Mouse (Mus musculus) intestine, embryonic 15.5 days (tissue): ENCODE results near the gene Dtnb. TPM values are rescaled to one million over a fixed set of nuclear protein-coding genes. Genes with fewer than 3 reads are reported as not detected.

ENCODE experiments used
- ATAC-seq: fragments of 200-750 bp; cut with Nextera tagmentation; 2 replicates; pipeline ENCODE4 v1.8.0; 2017; ENCODE audit warnings: moderate TSS enrichment, moderate library complexity
- H3K27ac ChIP-seq: fragments of 300-500 bp; sonication (generic); 2 replicates; pipeline ENCODE4 v1.5.1; 2015; ENCODE audit warnings: mild to moderate bottlenecking, inconsistent platforms
- H3K27me3 ChIP-seq: fragments of 300-500 bp; sonication (generic); replicated peaks from 2 replicates; pipeline ENCODE4 v1.6.1; 2015; ENCODE audit warnings: inconsistent platforms
- H3K36me3 ChIP-seq: fragments of 300-500 bp; sonication (generic); 2 replicates; pipeline ENCODE4 v1.6.1; 2015; ENCODE audit warnings: inconsistent platforms
- H3K4me1 ChIP-seq: fragments of 300-500 bp; sonication (generic); replicated peaks from 2 replicates; pipeline ENCODE4 v1.6.1; 2015; ENCODE audit warnings: inconsistent platforms
- H3K4me2 ChIP-seq: fragments of 300-500 bp; sonication (generic); replicated peaks from 2 replicates; pipeline ENCODE4 v1.6.1; 2015; ENCODE audit warnings: mild to moderate bottlenecking, inconsistent platforms
- H3K4me3 ChIP-seq: fragments of 300-500 bp; sonication (generic); replicated peaks from 2 replicates; pipeline ENCODE4 v1.5.1; 2015; ENCODE audit warnings: inconsistent platforms
- H3K9ac ChIP-seq: fragments of 300-500 bp; sonication (generic); 2 replicates; pipeline ENCODE4 v1.6.1; 2015; ENCODE audit warnings: inconsistent platforms
- H3K9me3 ChIP-seq: fragments of 300-500 bp; sonication (generic); 2 replicates; pipeline ENCODE4 v1.6.1; 2016; ENCODE audit warnings: inconsistent platforms
- WGBS: fragments of 180-500 bp; shearing (Covaris S2); methylation state at CpG from one replicate; pipeline ENCODE4 v1.1.7; 2015; 5-methylcytosine and 5-hydroxymethylcytosine counted together
- polyA plus RNA-seq: library from polyadenylated mRNA; unstranded; fragments of >200 nt; fragmentation: Nextera tagmentation; extraction: Ambion mirVana; gene quantifications from 2 replicates; pipeline ENCODE4 v1.2.1, GENCODE M21; 2015

Dtnb gene
- polyA plus RNA-seq, 1 experiment from 2014 or later = 25.0 TPM

DNA sequence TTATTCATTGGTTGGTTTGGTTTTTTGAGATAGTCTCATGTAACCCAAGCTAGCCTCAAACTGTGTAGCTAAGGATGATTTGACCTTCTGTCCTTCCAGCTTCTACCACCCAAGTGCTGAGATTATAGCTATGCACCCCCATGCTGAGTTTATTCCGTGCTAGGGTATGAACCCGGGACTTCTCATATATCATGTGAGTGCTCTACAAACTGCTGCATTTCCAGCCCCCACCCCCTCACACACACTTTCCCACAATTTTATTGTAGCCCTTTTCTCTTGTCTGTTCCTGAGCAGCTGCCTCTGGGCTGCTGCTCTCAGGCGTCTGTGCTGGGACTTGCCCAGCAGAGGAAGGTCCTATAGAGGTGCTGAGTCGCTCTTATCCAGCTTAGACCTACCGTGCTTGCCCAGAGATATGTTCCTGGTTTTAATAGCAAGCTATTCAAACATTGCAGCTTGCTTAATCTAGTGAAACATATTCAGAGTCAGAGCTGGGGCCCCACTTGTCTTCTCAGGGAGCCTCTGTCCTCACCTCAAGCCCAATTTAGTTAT, 152.7 kb downstream of the Dtnb start:
- H3K27ac ChIP-seq = no peak overlapping the region
- H3K4me1 ChIP-seq = no peaks in the 10 kb centered on the region; the same call in 1 of the 2 replicates
- H3K36me3 ChIP-seq = no peaks in the 10 kb centered on the region
- H3K9ac ChIP-seq = no peak overlapping the region
- 24% methylated on average over 5 of the region's 5 CpGs for WGBS
- no peak overlapping the region for H3K4me3 ChIP-seq
- peak; percentile 61 for ATAC-seq
- no peak overlapping the region for H3K4me2 ChIP-seq
- H3K9me3 ChIP-seq = no peaks in the 10 kb centered on the region
- H3K27me3 ChIP-seq = no peaks in the 10 kb centered on the region

DNA sequence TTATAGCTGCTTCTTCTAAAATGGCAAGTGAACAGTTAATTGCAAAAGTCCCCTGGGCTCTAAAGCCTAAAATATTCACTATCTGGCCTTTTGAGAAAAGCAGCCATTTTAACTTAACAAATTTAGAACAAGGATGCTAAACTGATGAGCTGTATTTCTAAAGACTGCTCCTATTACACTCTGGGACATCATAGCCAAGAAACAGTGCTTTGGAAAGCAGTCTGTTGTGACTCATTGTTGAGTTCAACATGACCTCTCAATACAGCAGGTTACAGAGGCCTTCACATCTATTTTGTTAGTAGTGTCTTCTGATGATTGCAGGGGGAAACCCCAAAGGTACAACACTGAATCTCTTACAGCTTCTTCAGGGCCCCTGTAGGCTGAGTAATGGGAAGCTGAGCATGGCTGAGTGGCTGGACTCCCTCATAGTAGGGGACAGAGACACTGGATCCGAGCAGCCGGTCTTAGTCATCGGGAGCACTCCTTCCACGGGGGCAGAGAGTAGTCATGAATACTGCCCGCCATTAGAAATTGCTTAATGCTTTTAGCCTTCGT, 157.4 kb downstream of the Dtnb start:
- H3K9ac ChIP-seq = no peak overlapping the region

DNA sequence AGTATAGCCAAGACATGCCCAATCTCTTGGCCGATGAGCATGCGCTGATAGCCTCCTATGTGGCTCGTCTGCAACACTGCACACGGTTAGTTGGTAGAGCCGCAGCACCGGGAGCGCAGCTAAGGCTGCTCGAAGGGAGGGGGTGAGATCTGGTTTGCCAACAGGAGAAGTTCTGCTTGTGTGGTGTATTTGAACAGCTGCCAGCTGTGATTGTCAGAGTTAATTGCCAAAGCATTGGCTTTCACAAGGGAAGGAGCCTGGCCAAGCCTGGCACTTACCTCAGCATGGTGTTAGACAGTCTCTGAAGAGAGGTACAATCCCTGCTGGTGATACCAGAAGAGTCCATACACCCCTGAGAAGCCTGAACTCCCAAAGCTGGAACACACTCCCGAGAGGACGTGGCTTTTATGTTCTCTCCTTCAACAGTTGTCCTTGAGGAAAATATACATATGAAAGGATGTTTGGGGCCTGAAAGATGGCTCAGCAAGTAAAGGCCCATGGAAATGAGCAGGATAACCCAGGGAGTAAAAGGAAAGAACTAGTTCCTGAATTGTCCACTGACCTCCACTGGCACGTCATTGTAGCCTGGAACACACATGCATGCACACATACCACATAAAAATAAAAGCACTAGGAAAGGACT, 160.6 kb downstream of the Dtnb start:
- Histone ChIP-seq H3K27ac (0 out of 2 replicates have a peak overlapping the region, but pooled peaks have one; percentile 37), H3K36me3 (no peaks in the 10 kb centered on the region), H3K27me3 (no peaks in the 10 kb centered on the region), H3K4me1 (no peaks in the 10 kb centered on the region), H3K9ac (no peak overlapping the region), H3K4me2 (no peak overlapping the region), H3K9me3 (no peaks in the 10 kb centered on the region), H3K4me3 (no peak overlapping the region)
- ATAC-seq = no peak
- 63% methylated on average over 11 of the region's 11 CpGs for WGBS

More for the DNA sequence above, 157.4 kb downstream of the Dtnb start:
- no peak for ATAC-seq
- no peak overlapping the region for H3K4me2 ChIP-seq
- no peaks in the 10 kb centered on the region for H3K9me3 ChIP-seq
- H3K27me3 ChIP-seq = no peaks in the 10 kb centered on the region
- no peak overlapping the region for H3K27ac ChIP-seq
- no peak overlapping the region for H3K4me3 ChIP-seq
- H3K4me1 ChIP-seq = no peaks in the 10 kb centered on the region; the same call in 1 of the 2 replicates
- 92% methylated on average over 6 of the region's 6 CpGs for WGBS
- H3K36me3 ChIP-seq = no peaks in the 10 kb centered on the region

DNA sequence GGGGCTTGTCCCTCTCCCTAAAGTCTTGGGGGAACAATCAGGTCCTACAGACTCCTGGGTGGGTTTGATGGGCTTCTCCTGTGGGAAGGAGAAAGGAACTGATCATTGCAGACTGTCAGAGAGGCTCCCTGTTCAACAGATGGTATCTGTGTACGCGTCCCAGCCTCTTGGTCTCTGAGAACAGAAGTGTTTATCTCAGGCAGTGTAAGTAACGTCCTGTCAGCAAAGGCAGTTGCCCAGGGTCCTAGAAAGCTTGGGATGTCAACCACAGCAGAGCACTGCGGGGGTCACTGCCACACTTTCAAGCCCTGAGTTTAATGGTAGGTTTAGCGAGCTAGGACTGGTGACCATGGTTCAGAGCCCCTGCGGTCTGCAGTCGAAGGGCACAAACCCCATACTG, 161.1 kb downstream of the Dtnb start:
- ATAC-seq = no peak
- Histone ChIP-seq H3K9me3 (no peaks in the 10 kb centered on the region), H3K4me2 (no peak overlapping the region), H3K27me3 (no peaks in the 10 kb centered on the region), H3K9ac (no peak overlapping the region), H3K4me3 (no peak overlapping the region), H3K36me3 (no peaks in the 10 kb centered on the region), H3K4me1 (no peaks in the 10 kb centered on the region), H3K27ac (no peak overlapping the region)
- 56% methylated on average over 7 of the region's 7 CpGs for WGBS

DNA sequence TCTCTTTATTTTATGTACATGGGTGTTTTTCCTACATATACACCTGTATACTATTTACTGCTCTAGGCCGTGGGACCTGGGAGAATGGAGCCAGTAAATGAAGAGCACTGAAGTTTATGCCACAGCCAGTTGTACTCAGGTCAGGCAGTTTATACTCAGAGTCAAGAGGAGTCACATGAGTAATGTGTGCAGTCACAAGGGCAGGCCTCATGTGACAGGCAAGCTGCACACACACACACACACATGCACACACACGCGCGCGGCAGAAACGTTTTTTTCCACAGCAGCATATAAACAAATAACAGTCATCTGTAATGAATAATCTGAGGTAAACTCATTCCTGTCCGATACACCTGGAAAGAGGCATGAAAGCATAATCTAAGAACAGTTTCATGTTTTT, 164.8 kb downstream of the Dtnb start:
- Histone ChIP-seq H3K4me2 (no peak overlapping the region), H3K4me1 (0 out of 2 replicates have a peak, but pooled peaks cover 2% of the 10 kb centered on the region), H3K27me3 (no peaks in the 10 kb centered on the region), H3K9me3 (no peaks in the 10 kb centered on the region), H3K36me3 (no peaks in the 10 kb centered on the region), H3K27ac (no peak overlapping the region), H3K4me3 (no peak overlapping the region), H3K9ac (no peak overlapping the region)
- ATAC-seq = no peak
- WGBS = 68% methylated on average over 7 of the region's 7 CpGs

DNA sequence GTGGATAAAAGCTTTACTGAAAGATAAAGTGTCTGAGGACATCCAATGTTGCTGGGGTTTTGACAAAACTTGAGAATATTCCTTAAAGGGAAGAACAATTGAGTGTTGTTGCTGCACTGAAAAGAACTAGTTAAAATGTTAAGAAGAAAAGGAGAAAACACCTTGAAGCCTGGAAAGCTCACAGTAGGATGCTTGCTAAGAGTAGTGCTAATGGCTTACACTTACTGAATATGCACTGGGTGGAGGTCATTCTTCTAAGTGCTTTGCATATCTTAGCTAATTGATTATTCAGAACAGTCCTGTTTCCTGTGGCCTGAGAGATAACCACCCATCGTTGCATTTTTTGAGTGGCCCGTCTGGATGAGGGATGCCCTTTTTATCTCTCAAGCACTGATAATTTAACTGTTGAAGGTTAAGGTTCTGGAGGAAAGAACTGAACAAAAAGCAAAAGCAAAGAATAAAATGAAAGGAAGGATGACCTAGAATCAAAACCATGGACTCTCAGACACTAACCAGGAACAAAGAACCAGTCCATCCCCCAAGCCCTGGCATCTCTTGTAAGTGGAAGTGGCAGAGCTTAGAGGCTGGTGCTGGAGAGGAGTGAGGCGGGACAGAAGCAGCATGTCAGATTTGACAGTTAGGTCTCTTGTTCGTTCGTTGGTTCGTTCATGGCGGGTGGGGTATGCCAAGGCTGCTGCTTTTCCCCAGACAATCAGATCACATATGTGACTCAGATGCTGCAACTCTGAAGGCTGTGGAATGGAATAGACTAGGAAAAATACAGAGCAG, 166.8 kb downstream of the Dtnb start:
- Histone ChIP-seq H3K27me3 (no peaks in the 10 kb centered on the region), H3K9ac (no peak overlapping the region), H3K9me3 (no peaks in the 10 kb centered on the region), H3K36me3 (no peaks in the 10 kb centered on the region), H3K4me1 (0 out of 2 replicates have a peak, but pooled peaks cover 2% of the 10 kb centered on the region), H3K4me3 (no peak overlapping the region), H3K27ac (no peak overlapping the region), H3K4me2 (no peak overlapping the region)
- WGBS = 52% methylated on average over 7 of the region's 7 CpGs
- ATAC-seq = 0 out of 2 replicates have a peak, but pooled peaks have one; percentile 17

DNA sequence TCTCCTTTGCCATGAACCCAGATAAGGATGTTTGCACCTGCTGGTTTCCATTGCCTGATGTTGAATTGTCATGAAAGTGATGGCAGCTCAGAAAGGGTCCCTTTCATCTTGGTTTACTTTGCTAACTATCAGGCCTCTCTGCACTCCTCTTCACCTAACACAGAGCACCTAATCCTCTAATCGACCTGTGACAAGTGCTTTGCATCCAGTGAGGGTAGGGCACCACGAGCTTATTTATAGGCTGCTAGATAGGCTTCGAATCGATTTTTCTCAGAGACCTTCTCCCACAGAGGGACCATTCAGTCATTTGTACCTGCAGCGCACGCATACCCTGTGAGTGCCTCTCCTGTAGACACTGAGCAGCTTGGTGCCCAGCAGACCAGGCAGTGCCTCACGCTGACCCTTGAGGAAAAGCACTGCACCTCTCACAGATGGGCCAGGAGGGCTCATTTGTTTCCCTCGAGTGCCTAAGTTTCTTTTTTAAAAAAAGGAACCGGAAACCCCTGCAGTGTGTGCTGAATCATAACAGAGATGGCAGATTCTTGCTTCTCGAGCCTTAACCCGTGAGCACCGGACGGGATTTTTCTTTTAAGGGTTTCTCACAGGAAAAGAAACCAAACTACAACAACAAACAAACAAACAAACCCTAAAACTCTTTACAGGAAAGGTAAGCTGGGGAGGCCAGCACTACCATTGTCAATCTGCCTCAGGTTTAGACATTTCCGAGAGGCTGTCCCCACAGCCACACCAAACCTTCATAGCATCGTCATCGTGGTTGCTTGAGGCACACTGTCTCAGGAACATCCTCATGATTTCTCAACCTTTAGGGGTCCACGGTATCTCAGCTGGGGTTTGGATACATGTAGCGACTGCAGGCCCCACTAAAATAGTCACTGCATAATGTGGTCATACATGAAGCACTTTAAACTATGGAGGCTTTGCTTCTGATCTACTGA, 167.8 kb downstream of the Dtnb start:
- WGBS = 52% methylated on average over 18 of the region's 18 CpGs
- Histone ChIP-seq H3K27ac (no peak overlapping the region), H3K9ac (no peak overlapping the region), H3K36me3 (no peaks in the 10 kb centered on the region), H3K4me1 (0 out of 2 replicates have a peak, but pooled peaks cover 2% of the 10 kb centered on the region), H3K27me3 (no peaks in the 10 kb centered on the region), H3K4me2 (0 out of 2 replicates have a peak overlapping the region, but pooled peaks have one; percentile 17), H3K4me3 (no peak overlapping the region), H3K9me3 (no peaks in the 10 kb centered on the region)
- peak; percentile 73 for ATAC-seq

DNA sequence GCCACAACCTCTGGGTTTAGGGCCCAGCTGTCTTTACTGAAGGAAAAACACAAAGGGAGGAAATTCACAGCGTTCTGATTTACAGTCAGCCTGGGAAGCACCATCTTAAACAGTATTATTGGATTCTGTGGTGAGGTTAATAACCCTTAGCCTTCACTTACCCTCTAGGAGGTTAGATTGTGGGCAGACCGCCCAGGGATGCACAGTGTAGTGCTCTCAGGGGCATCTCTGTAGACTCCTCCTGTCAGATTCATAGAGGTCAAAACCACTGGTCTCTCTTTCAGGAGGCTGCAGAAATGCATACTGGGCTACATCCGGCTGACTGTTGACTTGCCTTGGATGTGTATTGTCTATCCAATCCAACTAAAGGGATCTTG, 168.5 kb downstream of the Dtnb start:
- Histone ChIP-seq H3K4me3 (no peak overlapping the region), H3K4me2 (no peak overlapping the region), H3K36me3 (no peaks in the 10 kb centered on the region), H3K27ac (no peak overlapping the region), H3K9me3 (no peaks in the 10 kb centered on the region), H3K9ac (no peak overlapping the region), H3K4me1 (0 out of 2 replicates have a peak, but pooled peaks cover 2% of the 10 kb centered on the region), H3K27me3 (no peaks in the 10 kb centered on the region)
- ATAC-seq = no peak
- 73% methylated on average over 3 of the region's 3 CpGs for WGBS

DNA sequence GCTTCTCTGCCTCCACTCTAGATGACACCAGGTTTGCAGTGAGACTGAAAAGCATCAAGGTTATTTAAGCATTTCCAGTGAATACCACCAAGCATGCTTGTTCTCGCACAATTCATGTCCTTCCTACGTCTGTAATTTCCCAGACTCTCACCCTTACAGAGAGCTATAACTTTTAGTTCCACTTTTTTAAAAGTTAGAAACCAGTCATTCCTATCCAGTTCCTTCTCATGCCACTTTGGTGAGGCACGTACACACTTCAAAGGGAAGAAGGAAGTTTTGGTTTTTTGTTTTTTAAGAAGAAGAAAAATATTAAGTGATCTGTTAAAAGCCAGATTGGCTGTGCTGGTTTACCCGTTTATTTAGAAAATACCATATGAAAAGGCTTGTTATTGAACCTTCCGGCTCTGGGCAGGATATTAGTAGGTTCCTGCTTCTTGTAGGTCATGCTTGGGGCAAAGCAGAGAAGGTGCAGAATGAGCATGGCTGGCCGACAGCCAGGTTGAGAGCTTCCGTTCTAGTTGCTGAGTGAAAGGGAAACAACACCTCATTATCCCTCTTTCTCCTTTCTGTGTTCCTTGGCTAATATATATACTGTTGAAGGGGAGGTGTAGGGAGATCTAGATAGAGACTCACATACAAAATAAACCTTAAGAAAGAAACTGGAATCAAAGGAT, 173.4 kb downstream of the Dtnb start:
- no peak overlapping the region for H3K9ac ChIP-seq

DNA sequence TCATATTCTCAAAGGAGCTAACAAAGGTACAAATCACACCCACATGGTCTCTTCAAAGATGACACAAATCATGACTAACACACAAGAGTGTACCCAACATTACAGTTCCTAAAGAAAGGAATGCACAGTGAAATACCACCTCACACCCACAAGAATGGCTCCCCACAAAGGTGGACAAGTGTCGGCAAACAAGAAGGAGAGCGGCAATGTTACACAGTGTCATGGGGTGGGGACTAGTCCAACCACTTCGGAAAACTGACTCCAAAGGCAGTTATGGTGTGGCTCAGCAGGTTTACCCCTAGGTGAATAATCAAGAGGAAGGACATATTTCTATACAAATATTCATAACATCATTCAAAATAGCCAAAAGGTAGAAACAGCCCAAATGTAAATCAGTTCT, 174.2 kb downstream of the Dtnb start:
- no peak for ATAC-seq
- Histone ChIP-seq H3K27ac (no peak overlapping the region), H3K9me3 (no peaks in the 10 kb centered on the region), H3K27me3 (no peaks in the 10 kb centered on the region), H3K4me2 (no peak overlapping the region), H3K4me1 (no peaks in the 10 kb centered on the region), H3K9ac (no peak overlapping the region), H3K4me3 (no peak overlapping the region), H3K36me3 (no peaks in the 10 kb centered on the region)
- WGBS = 85% methylated on average over 3 of the region's 3 CpGs

More for the DNA sequence above, 173.4 kb downstream of the Dtnb start:
- no peaks in the 10 kb centered on the region for H3K9me3 ChIP-seq
- no peaks in the 10 kb centered on the region for H3K27me3 ChIP-seq
- no peak overlapping the region for H3K27ac ChIP-seq
- no peaks in the 10 kb centered on the region for H3K4me1 ChIP-seq
- no peak overlapping the region for H3K4me2 ChIP-seq
- H3K4me3 ChIP-seq = no peak overlapping the region
- no peak for ATAC-seq
- H3K36me3 ChIP-seq = no peaks in the 10 kb centered on the region
- WGBS = 64% methylated on average over 7 of the region's 7 CpGs

DNA sequence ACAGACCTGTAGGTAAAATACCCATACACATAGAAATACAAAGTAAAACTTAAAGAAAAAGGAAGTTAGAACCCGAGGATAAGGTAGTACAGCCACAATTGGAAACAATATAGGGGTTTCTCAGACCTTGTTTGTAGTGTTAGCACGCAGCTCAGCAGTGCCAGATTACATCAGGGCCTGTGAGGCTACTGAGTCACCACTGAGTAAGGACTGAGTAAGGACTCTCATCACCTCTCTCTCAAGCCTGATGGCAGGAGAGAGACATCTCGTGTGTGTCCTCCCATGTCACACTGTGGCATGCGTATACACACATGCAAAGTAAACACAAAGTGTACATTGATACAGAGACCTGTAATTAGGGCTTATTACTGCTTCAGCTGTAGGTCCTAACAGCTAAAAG, 175.4 kb downstream of the Dtnb start:
- WGBS = 83% methylated on average over 4 of the region's 4 CpGs
- Histone ChIP-seq H3K4me1 (no peaks in the 10 kb centered on the region), H3K4me2 (no peak overlapping the region), H3K4me3 (no peak overlapping the region), H3K9me3 (no peaks in the 10 kb centered on the region), H3K27me3 (no peaks in the 10 kb centered on the region), H3K27ac (no peak overlapping the region), H3K9ac (no peak overlapping the region), H3K36me3 (peaks cover 2% of the 10 kb centered on the region; the same call in 1 of the 2 replicates)
- no peak for ATAC-seq
